Mouse (Mus musculus): Measurements from ENCODE around the gene Klhl9. TPM values are rescaled to one million over a fixed set of nuclear protein-coding genes. Genes with fewer than 3 reads are reported as not detected.
"Not testable (repeated sequence)": the region's sequence is repeated elsewhere in the genome, so short reads cannot be mapped to it uniquely, and the experiment has no call there.

The Klhl9 gene
- total RNA-seq (2014; rRNA removed) (60.3 and 68.1 TPM in 2 replicates), polyA plus RNA-seq (2012; rRNA removed) (9.8 and 10.2 TPM in 2 replicates)

GRCm38 (mm10) chr4:88721791-88722721 is at the start of gene Klhl9, which contains the start of gene Gm26566:
TSS of gene Klhl9 (minus strand) at chr4:88722465.
TSS of gene Gm26566 (plus strand) at chr4:88721805.
- peak within 1 kb of the TSS; percentile 99 for H3K27ac ChIP-seq (replicated peaks; ENCODE audit: insufficient read depth, low read depth, low read length)
- peak; percentile 96 for DNase-seq (ENCODE audit: extremely low read depth, low read depth, low spot score)
- peaks cover 15% of the 10 kb centered on the region; the same call in 1 of the 2 replicates for H3K79me2 ChIP-seq (ENCODE audit: control insufficient read depth, insufficient read depth, low read length)
- peak within 1 kb of the TSS; percentile 99 for H3K9ac ChIP-seq (ENCODE audit: low read depth, low read length)
- H3K36me3 ChIP-seq (ENCODE audit: control insufficient read depth, insufficient read depth, low read length) = peaks cover 9% of the 10 kb centered on the region
- H3K4me1 ChIP-seq (ENCODE audit: control insufficient read depth, insufficient read depth, low read length) = peaks cover 18% of the 10 kb centered on the region
- no peaks in the 10 kb centered on the region for H3K27me3 ChIP-seq (ENCODE audit: control insufficient read depth, insufficient read depth, low read length)
- peak; percentile 93 for TF ChIP-seq POLR2A (IDR thresholded peaks at IDR 0.05; ENCODE audit: extremely low read depth, insufficient read depth, low read length)
- no peak for TF ChIP-seq CTCF (IDR thresholded peaks at IDR 0.05; ENCODE audit: low read depth, low read length)
- under 1% methylated on average over 82 of the region's 82 CpGs for WGBS
- peak within 1 kb of the TSS; percentile 95 for H3K4me3 ChIP-seq (ENCODE audit: insufficient read depth, low read depth, low read length)

- H3K27me3 ChIP-seq (ENCODE audit: control insufficient read depth, insufficient read depth, low read length); H3K79me2 ChIP-seq (ENCODE audit: control insufficient read depth, insufficient read depth, low read length); H3K4me1 ChIP-seq (ENCODE audit: control insufficient read depth, insufficient read depth, low read length); H3K36me3 ChIP-seq (ENCODE audit: control insufficient read depth, insufficient read depth, low read length); H3K27ac ChIP-seq (replicated peaks; ENCODE audit: insufficient read depth, low read depth, low read length): not testable (repeated sequence)
- TF ChIP-seq CTCF (IDR thresholded peaks at IDR 0.05; ENCODE audit: low read depth, low read length) = peak; percentile 40; the same call in 1 of the 2 replicates
- TF ChIP-seq POLR2A (IDR thresholded peaks at IDR 0.05; ENCODE audit: extremely low read depth, insufficient read depth, low read length) = 0 out of 2 replicates have a peak, but pooled peaks have one; percentile 13
- peak overlapping the region; percentile 55; the same call in 1 of the 2 replicates for H3K9ac ChIP-seq (ENCODE audit: low read depth, low read length)
- WGBS = 5% methylated on average over 35 of the region's 42 CpGs
- peak overlapping the region; percentile 45 for H3K4me3 ChIP-seq (ENCODE audit: insufficient read depth, low read depth, low read length)
- DNase-seq (ENCODE audit: extremely low read depth, low read depth, low spot score) = peak; percentile 75
These were observed 41.2 kb upstream of the Klhl9 start for GRCm38 (mm10) chr4:88763384-88764018.

GRCm38 (mm10) chr4:88762341-88762740 is 40.1 kb upstream of the Klhl9 start:
- 57% methylated on average over 9 of the region's 9 CpGs for WGBS
- not testable (repeated sequence) for H3K27me3 ChIP-seq (ENCODE audit: control insufficient read depth, insufficient read depth, low read length); H3K36me3 ChIP-seq (ENCODE audit: control insufficient read depth, insufficient read depth, low read length); H3K27ac ChIP-seq (replicated peaks; ENCODE audit: insufficient read depth, low read depth, low read length); H3K79me2 ChIP-seq (ENCODE audit: control insufficient read depth, insufficient read depth, low read length); H3K4me3 ChIP-seq (ENCODE audit: insufficient read depth, low read depth, low read length); H3K9ac ChIP-seq (ENCODE audit: low read depth, low read length); H3K4me1 ChIP-seq (ENCODE audit: control insufficient read depth, insufficient read depth, low read length); DNase-seq (ENCODE audit: extremely low read depth, low read depth, low spot score)

GRCm38 (mm10) chr4:88761776-88762175 is 39.5 kb upstream of the Klhl9 start:
- DNase-seq (ENCODE audit: extremely low read depth, low read depth, low spot score); H3K4me3 ChIP-seq (ENCODE audit: insufficient read depth, low read depth, low read length); H3K27ac ChIP-seq (replicated peaks; ENCODE audit: insufficient read depth, low read depth, low read length); H3K9ac ChIP-seq (ENCODE audit: low read depth, low read length); H3K36me3 ChIP-seq (ENCODE audit: control insufficient read depth, insufficient read depth, low read length); H3K4me1 ChIP-seq (ENCODE audit: control insufficient read depth, insufficient read depth, low read length); H3K79me2 ChIP-seq (ENCODE audit: control insufficient read depth, insufficient read depth, low read length); H3K27me3 ChIP-seq (ENCODE audit: control insufficient read depth, insufficient read depth, low read length): not testable (repeated sequence)
- 66% methylated on average over 6 of the region's 8 CpGs for WGBS

GRCm38 (mm10) chr4:88760431-88760830 is 38.2 kb upstream of the Klhl9 start:
- DNase-seq (ENCODE audit: extremely low read depth, low read depth, low spot score) = peak; percentile 71

GRCm38 (mm10) chr4:88759610-88760268 is 37.5 kb upstream of the Klhl9 start, which contains the start of gene Gm13283:
TSS of gene Gm13283 (plus strand) at chr4:88760119.
- H3K36me3 ChIP-seq (ENCODE audit: control insufficient read depth, insufficient read depth, low read length); H3K79me2 ChIP-seq (ENCODE audit: control insufficient read depth, insufficient read depth, low read length); H3K27me3 ChIP-seq (ENCODE audit: control insufficient read depth, insufficient read depth, low read length); DNase-seq (ENCODE audit: extremely low read depth, low read depth, low spot score); H3K4me1 ChIP-seq (ENCODE audit: control insufficient read depth, insufficient read depth, low read length): not testable (repeated sequence)
- Histone ChIP-seq H3K9ac (ENCODE audit: low read depth, low read length) (0 out of 2 replicates have a peak within 1 kb of the TSS, but pooled peaks have one; percentile 67), H3K4me3 (ENCODE audit: insufficient read depth, low read depth, low read length) (peak within 1 kb of the TSS; percentile 9; the same call in 1 of the 2 replicates), H3K27ac (replicated peaks; ENCODE audit: insufficient read depth, low read depth, low read length) (peak within 1 kb of the TSS; percentile 43; the same call in 1 of the 2 replicates)
- WGBS = 19% methylated on average over 11 of the region's 14 CpGs

More at GRCm38 (mm10) chr4:88760431-88760830, 38.2 kb upstream of the Klhl9 start:
- 0 out of 2 replicates have a peak overlapping the region, but pooled peaks have one; percentile 67 for H3K9ac ChIP-seq (ENCODE audit: low read depth, low read length)
- H3K36me3 ChIP-seq (ENCODE audit: control insufficient read depth, insufficient read depth, low read length); H3K27me3 ChIP-seq (ENCODE audit: control insufficient read depth, insufficient read depth, low read length); H3K4me1 ChIP-seq (ENCODE audit: control insufficient read depth, insufficient read depth, low read length); H3K79me2 ChIP-seq (ENCODE audit: control insufficient read depth, insufficient read depth, low read length): not testable (repeated sequence)
- WGBS = 0% methylated on average over 26 of the region's 28 CpGs
- peak; percentile 50; the same call in 1 of the 2 replicates for TF ChIP-seq POLR2A (IDR thresholded peaks at IDR 0.05; ENCODE audit: extremely low read depth, insufficient read depth, low read length)
- TF ChIP-seq CTCF (IDR thresholded peaks at IDR 0.05; ENCODE audit: low read depth, low read length) = peak; percentile 40
- peak overlapping the region; percentile 43; the same call in 1 of the 2 replicates for H3K27ac ChIP-seq (replicated peaks; ENCODE audit: insufficient read depth, low read depth, low read length)
- H3K4me3 ChIP-seq (ENCODE audit: insufficient read depth, low read depth, low read length) = peak overlapping the region; percentile 9; the same call in 1 of the 2 replicates

- H3K36me3 ChIP-seq (ENCODE audit: control insufficient read depth, insufficient read depth, low read length); H3K4me3 ChIP-seq (ENCODE audit: insufficient read depth, low read depth, low read length); DNase-seq (ENCODE audit: extremely low read depth, low read depth, low spot score); H3K27ac ChIP-seq (replicated peaks; ENCODE audit: insufficient read depth, low read depth, low read length); H3K9ac ChIP-seq (ENCODE audit: low read depth, low read length); H3K79me2 ChIP-seq (ENCODE audit: control insufficient read depth, insufficient read depth, low read length); H3K4me1 ChIP-seq (ENCODE audit: control insufficient read depth, insufficient read depth, low read length); H3K27me3 ChIP-seq (ENCODE audit: control insufficient read depth, insufficient read depth, low read length): not testable (repeated sequence)
- 81% methylated on average over 9 of the region's 9 CpGs for WGBS
These were observed 36.5 kb upstream of the Klhl9 start for GRCm38 (mm10) chr4:88758751-88759150.

All from liver, adult 2 months (tissue).